Mouse (Mus musculus): ENCODE results near the gene Gpbar1. TPM values are rescaled to one million over a fixed set of nuclear protein-coding genes. Genes with fewer than 3 reads are reported as not detected.
"Not testable (repeated sequence)": the region's sequence is repeated elsewhere in the genome, so short reads cannot be mapped to it uniquely, and the experiment has no call there.

Gpbar1 gene
- polyA plus RNA-seq, 1 experiment from 2014 or later: not detected

DNA sequence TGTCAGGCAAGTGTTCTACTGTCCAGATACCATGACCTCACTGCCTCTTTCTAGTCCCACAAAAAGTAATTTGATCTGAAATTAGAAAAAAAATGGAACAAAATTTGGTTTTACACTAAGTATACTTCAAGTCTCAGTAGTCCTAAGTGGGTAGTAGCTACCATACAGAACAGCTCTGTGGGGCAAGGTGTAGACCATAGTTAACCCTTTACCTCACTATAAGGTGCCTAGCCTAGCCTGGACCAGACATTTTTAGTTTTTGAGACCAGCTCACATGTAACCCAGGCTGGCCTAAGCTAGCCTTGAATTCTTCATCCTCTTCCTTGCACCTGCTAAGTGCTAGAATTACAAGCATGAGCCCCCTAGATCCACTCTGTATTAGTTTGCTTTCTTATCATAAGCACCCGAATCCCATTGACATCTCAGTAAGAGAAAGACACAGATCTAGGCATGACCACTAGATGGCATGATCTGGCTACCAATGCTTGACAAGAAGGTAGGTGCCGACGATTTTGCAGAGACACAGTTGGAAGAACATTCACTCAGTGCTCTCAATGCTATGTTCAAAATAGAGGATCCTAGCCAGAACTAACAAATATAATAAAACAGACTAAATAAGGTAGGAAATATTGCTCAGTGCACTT, 34.8 kb downstream of the Gpbar1 start:
- H3K4me1 ChIP-seq: no peaks in the 10 kb centered on the region
- 2% methylated on average over 3 of the region's 3 CpGs for WGBS
- H3K4me3 ChIP-seq (replicated peaks): no peak overlapping the region
- H3K4me2 ChIP-seq: no peak overlapping the region
- H3K9me3 ChIP-seq (replicated peaks): no peaks in the 10 kb centered on the region
- H3K36me3 ChIP-seq: no peaks in the 10 kb centered on the region
- no peak overlapping the region for H3K27ac ChIP-seq (replicated peaks)
- no peak overlapping the region for H3K9ac ChIP-seq (replicated peaks)
- H3K27me3 ChIP-seq (replicated peaks): no peaks in the 10 kb centered on the region
- ATAC-seq (ENCODE audit: low FRiP score): peak; percentile 57; the same call in 1 of the 2 replicates

DNA sequence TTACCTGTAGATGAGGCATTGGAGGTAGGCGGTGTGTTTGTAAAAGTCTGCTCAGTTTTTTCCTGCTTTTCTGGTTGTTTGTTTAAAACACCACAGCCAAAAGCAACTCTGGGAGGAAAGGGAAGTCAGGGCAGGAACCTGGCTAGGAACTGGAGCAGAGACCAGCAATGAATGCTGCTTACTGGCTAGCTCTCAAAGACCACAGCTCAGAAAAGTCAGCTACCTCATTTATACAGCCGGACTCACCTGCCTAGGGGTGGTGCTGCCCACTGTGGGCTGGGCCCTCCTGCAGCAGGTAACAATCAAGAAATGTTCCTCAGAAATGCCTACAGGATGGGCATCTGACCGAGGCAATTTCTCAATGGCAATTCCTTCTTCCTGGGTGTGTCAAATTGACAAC, 36.4 kb downstream of the Gpbar1 start:
- Histone ChIP-seq H3K9me3 (replicated peaks) (no peaks in the 10 kb centered on the region), H3K27ac (replicated peaks) (no peak overlapping the region), H3K4me1 (no peaks in the 10 kb centered on the region), H3K9ac (replicated peaks) (no peak overlapping the region), H3K27me3 (replicated peaks) (no peaks in the 10 kb centered on the region), H3K4me3 (replicated peaks) (no peak overlapping the region), H3K4me2 (no peak overlapping the region), H3K36me3 (no peaks in the 10 kb centered on the region)
- no peak for ATAC-seq (ENCODE audit: low FRiP score)
- WGBS: 94% methylated on average over 3 of the region's 3 CpGs

DNA sequence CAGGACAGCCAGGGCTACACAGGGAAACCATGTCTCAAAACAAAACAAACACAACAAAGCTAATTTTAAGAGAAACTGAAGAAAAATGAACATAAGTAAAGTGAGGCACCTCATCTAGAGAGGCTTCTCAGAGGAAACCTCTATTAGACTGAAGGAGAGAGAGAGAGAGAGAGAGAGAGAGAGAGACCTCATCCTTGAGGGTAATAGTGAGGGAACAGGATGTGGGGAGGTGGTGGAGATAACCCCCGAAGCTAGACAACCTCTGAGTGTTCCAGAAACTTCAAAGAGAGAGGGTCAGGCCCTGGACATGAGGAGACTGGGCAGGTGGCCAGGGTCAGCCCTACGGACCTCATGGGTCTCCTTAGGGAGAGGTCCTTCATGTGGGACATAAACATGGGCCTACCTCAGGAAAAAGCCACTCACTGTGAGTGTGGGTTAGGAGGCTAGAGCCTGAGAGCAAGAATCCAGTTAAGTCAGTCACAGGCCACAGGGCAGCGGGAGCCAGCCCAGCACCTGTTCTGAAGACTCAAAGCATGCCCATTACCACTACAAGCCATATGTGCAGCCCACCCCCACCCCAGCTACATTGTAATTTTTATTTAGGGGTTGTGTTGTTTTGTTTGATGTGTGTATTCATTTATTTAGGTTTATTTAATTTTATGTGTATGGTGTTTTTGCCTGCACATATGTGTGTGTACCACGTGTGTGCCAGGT, 37.9 kb downstream of the Gpbar1 start:
- Histone ChIP-seq H3K4me3 (replicated peaks) (no peak overlapping the region), H3K27me3 (replicated peaks) (no peaks in the 10 kb centered on the region), H3K9me3 (replicated peaks) (no peaks in the 10 kb centered on the region), H3K4me2 (no peak overlapping the region), H3K36me3 (no peaks in the 10 kb centered on the region), H3K9ac (replicated peaks) (no peak overlapping the region), H3K4me1 (no peaks in the 10 kb centered on the region), H3K27ac (replicated peaks) (no peak overlapping the region)
- no peak for ATAC-seq (ENCODE audit: low FRiP score)
- WGBS: 85% methylated on average over 4 of the region's 4 CpGs

DNA sequence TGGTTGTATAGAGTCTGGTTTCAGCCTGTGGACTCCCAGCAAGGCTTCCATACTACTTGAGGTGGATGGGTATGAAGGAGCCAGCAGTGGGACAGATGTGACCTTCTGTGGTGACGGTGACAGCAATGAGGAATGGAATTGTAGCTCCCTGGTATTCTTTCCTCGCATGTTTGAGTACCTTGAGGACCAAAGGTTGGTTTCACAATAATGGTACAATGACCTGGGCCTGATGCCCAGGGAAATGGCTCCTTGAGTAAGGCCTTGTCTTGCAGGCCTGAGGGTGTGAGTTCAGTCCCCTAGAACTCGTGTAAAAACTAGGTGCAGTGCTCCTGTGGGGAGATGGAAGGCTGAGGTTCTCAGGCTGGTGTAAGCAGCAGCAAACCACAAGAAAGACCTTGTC, 40.4 kb downstream of the Gpbar1 start:
- H3K27me3 ChIP-seq (replicated peaks): no peaks in the 10 kb centered on the region
- no peak for ATAC-seq (ENCODE audit: low FRiP score)
- H3K4me3 ChIP-seq (replicated peaks): no peak overlapping the region
- no peak overlapping the region for H3K27ac ChIP-seq (replicated peaks)
- H3K9me3 ChIP-seq (replicated peaks): no peaks in the 10 kb centered on the region
- no peak overlapping the region for H3K9ac ChIP-seq (replicated peaks)
- no peaks in the 10 kb centered on the region for H3K4me1 ChIP-seq
- WGBS: 94% methylated on average over 3 of the region's 3 CpGs
- H3K36me3 ChIP-seq: no peaks in the 10 kb centered on the region
- H3K4me2 ChIP-seq: no peak overlapping the region

DNA sequence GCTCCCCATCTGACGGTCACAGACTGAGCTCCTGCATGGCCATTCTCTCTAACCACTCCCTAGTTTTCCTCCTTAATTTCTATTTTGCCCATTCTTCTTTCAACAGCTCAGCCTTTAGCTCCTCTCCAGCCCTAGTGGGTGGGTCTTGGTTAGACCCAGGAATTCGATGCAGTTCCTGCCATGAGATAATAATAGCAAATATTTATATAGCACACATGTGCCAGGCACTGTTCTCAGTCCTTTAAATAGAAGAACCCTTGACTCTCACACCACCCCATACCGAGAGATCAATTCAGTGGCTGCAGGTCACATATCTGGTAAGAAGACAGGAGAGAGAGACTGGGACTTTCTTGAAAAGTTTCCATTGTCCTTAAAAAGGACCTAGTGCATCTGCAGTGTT, 43.0 kb downstream of the Gpbar1 start:
- H3K27ac ChIP-seq (replicated peaks): no peak overlapping the region
- H3K27me3 ChIP-seq (replicated peaks): no peaks in the 10 kb centered on the region
- no peak for ATAC-seq (ENCODE audit: low FRiP score)
- WGBS: 88% methylated on average over 3 of the region's 3 CpGs
- H3K9ac ChIP-seq (replicated peaks): no peak overlapping the region
- no peak overlapping the region for H3K4me2 ChIP-seq
- no peaks in the 10 kb centered on the region for H3K36me3 ChIP-seq
- H3K9me3 ChIP-seq (replicated peaks): no peaks in the 10 kb centered on the region
- no peak overlapping the region for H3K4me3 ChIP-seq (replicated peaks)
- no peaks in the 10 kb centered on the region for H3K4me1 ChIP-seq

DNA sequence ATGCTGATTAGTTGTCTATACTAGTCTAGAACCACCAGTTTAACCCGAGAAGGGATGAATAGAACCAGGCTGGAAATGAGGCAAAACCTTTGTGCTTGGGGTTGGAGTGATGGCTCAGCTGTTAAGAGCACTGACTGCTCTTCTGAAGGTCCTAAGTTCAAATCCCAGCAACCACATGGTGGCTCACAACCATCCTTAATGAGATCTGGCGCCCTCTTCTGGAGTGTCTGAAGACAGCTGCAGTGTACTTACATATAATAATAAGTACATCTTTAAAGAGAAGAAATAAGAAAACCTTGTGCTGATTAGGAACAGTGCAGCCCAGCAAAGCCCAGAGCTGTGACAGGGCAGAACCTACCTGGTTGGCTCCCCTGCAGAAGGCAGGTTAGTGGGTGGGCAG, 48.6 kb downstream of the Gpbar1 start:
- 78% methylated on average over 2 of the region's 2 CpGs for WGBS
- not testable (repeated sequence) for H3K4me3 ChIP-seq (replicated peaks); H3K36me3 ChIP-seq; H3K9ac ChIP-seq (replicated peaks); H3K4me2 ChIP-seq; ATAC-seq (ENCODE audit: low FRiP score); H3K27ac ChIP-seq (replicated peaks); H3K27me3 ChIP-seq (replicated peaks); H3K4me1 ChIP-seq; H3K9me3 ChIP-seq (replicated peaks)

Other genes starting within 250 kb of the Gpbar1 start
- gene Tns1, start 154.1 kb upstream of the Gpbar1 start, polyA plus RNA-seq (2015; fragmentation: Nextera tagmentation; extraction: Ambion mirVana): 13.3 and 20.6 TPM in 2 replicates
- gene Rufy4, start 153.0 kb upstream of the Gpbar1 start, polyA plus RNA-seq (2015; fragmentation: Nextera tagmentation; extraction: Ambion mirVana): 0.18 and 0.37 TPM in 2 replicates
- gene Cxcr2, start 124.6 kb upstream of the Gpbar1 start, polyA plus RNA-seq (2015; fragmentation: Nextera tagmentation; extraction: Ambion mirVana): 0.05 and 0.13 TPM in 2 replicates
- gene Cxcr1, start 83.9 kb upstream of the Gpbar1 start, polyA plus RNA-seq (2015; fragmentation: Nextera tagmentation; extraction: Ambion mirVana): not detected in 2 replicates
- gene Arpc2, start 42.5 kb upstream of the Gpbar1 start, polyA plus RNA-seq (2015; fragmentation: Nextera tagmentation; extraction: Ambion mirVana): 393 and 423 TPM in 2 replicates
- gene Aamp, start 6.2 kb downstream of the Gpbar1 start, polyA plus RNA-seq (2015; fragmentation: Nextera tagmentation; extraction: Ambion mirVana): 209 and 236 TPM in 2 replicates
- gene Pnkd, start 6.4 kb downstream of the Gpbar1 start, polyA plus RNA-seq (2015; fragmentation: Nextera tagmentation; extraction: Ambion mirVana): 152 and 156 TPM in 2 replicates
- gene Tmbim1, start 27.1 kb downstream of the Gpbar1 start, polyA plus RNA-seq (2015; fragmentation: Nextera tagmentation; extraction: Ambion mirVana): 10.1 and 12.9 TPM in 2 replicates
- 1.1 and 1.4 TPM in 2 replicates for gene Catip, start 83.6 kb downstream of the Gpbar1 start, polyA plus RNA-seq (2015; fragmentation: Nextera tagmentation; extraction: Ambion mirVana)
- 2.3 and 3.5 TPM in 2 replicates for gene Slc11a1, start 96.6 kb downstream of the Gpbar1 start, polyA plus RNA-seq (2015; fragmentation: Nextera tagmentation; extraction: Ambion mirVana)
- gene Ctdsp1, start 113.0 kb downstream of the Gpbar1 start, polyA plus RNA-seq (2015; fragmentation: Nextera tagmentation; extraction: Ambion mirVana): 16.8 and 30.2 TPM in 2 replicates
- 0.33 and 5.9 TPM in 2 replicates for gene Vil1, start 130.8 kb downstream of the Gpbar1 start, polyA plus RNA-seq (2015; fragmentation: Nextera tagmentation; extraction: Ambion mirVana)
- gene Cnot9, start 227.5 kb downstream of the Gpbar1 start, polyA plus RNA-seq (2015; fragmentation: Nextera tagmentation; extraction: Ambion mirVana): 43.9 and 48.5 TPM in 2 replicates

All from neural tube, embryonic 15.5 days (tissue).